Mouse (Mus musculus) cerebellum, adult 2 months (tissue): Measurements from ENCODE around the gene Kbtbd12. TPM values are rescaled to one million over a fixed set of nuclear protein-coding genes. Genes with fewer than 3 reads are reported as not detected.

ENCODE experiments used
- DNase-seq, 2 experiments: peaks; one replicate each; pipeline ENCODE4 v3.0.0; 2021
- H3K27ac ChIP-seq: fragments of 200-500 bp; 2 replicates; pipeline ENCODE4 v1.5.1; 2012; ENCODE audit warnings: low read length, control low read depth, inconsistent platforms; ENCODE audit not compliant: insufficient read depth
- H3K27me3 ChIP-seq: fragments of 200-500 bp; 2 replicates; pipeline ENCODE4 v1.6.1; 2012; ENCODE audit warnings: inconsistent platforms, mild to moderate bottlenecking, low read length, moderate library complexity; ENCODE audit not compliant: control insufficient read depth, insufficient read depth
- H3K4me1 ChIP-seq: fragments of 200-500 bp; 2 replicates; pipeline ENCODE4 v1.6.1; 2011; ENCODE audit warnings: low read length; ENCODE audit not compliant: control insufficient read depth, insufficient read depth
- H3K4me3 ChIP-seq: fragments of 200-500 bp; replicated peaks from 2 replicates; pipeline ENCODE3; 2011; ENCODE audit warnings: mild to moderate bottlenecking, low read depth, low read length, control low read depth; ENCODE audit not compliant: insufficient read depth
- CTCF ChIP-seq: fragments of 200-500 bp; IDR thresholded peaks from 2 replicates; pipeline ENCODE4 v1.5.1; 2011; ENCODE audit warnings: low read depth, mild to moderate bottlenecking, control low read depth, low read length, moderate library complexity, borderline replicate concordance; ENCODE audit not compliant: insufficient read depth
- POLR2A ChIP-seq: fragments of 200-500 bp; IDR thresholded peaks from 2 replicates; pipeline ENCODE4 v1.6.1; 2011; ENCODE audit warnings: low read length, control low read depth, borderline replicate concordance; ENCODE audit not compliant: insufficient read depth
- WGBS: fragments of 180-500 bp; shearing (Covaris S2); methylation state at CpG from one replicate; pipeline ENCODE4 v1.1.7; 2018; 5-methylcytosine and 5-hydroxymethylcytosine counted together
- polyA plus RNA-seq: library from polyadenylated mRNA; depleted of rRNA; stranded (reverse); fragments of >200 nt; gene quantifications from 2 replicates; pipeline ENCODE4 v1.2.3, GENCODE M21; 2012

The Kbtbd12 gene
- polyA plus RNA-seq, 1 experiment: 0.13 TPM

DNA sequence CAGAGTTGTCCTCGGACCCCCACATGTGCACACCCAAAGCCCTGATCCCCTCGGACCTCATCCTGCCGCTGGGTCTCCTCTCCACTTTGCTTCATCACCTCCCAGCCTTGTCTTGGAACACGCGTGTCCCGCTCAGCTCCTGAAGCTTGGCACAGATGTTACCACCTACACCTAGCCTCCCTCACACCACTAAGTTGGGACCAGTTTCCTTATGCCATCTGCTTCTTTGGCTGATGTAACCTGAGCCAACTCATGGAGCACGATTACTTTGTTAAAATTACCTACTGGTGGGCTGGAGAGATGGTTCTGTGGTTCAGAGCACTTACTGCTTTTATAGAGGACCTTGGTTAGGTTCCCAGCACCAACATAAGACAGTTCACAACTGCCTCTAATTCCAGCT is 115.9 kb downstream of the Kbtbd12 start:
- no peak overlapping the region for H3K4me3 ChIP-seq
- H3K27ac ChIP-seq: no peak overlapping the region
- no peak for DNase-seq
- 83% methylated on average over 7 of the region's 7 CpGs for WGBS
- TF ChIP-seq CTCF (no peak), POLR2A (no peak)
- no peaks in the 10 kb centered on the region for H3K4me1 ChIP-seq
- H3K27me3 ChIP-seq: no peaks in the 10 kb centered on the region

DNA sequence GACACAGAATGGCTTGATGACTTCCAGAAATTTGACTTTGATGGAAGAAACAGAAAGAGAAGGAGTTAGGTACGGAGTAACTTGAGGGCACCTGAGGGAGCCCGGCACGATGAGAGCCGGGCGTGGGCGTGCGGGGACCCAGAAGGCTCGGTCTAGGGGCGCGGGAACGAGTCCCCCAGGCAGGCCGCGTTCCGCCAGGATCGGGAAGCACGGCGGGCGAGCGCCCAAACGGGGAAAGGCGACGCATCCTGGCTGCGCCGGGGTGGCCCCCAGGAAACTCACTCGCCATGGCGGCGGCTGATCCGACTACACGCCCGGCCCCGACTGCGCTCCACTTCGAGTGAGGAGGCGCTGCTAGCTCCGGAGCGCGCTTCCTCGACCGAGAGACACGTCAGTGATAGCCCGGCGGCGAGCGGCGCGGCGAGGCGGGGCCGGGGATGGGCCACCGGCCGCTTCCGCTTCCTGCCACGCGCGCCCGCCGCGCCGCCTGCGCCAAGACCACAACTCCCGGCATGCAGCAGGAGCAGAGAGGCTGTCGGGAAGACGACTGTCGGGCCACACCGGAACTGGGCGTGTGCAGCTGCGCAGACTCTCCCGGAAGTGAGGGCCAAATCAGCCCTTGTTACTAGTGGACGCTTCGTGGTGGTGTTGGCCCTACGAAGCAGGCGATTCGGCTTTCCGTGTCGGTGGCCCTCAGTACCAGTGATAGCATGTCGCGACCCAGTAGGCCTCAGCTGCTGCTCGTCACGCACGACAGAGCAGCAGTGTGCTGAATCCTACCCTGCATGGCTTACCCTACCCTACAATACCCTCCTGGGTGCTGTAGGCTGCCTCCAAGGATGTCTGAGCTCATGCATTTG is 119.1 kb downstream of the Kbtbd12 start, which contains the start of gene Sec61a1:
Gene Sec61a1 (minus strand): TSS at position 502 of the 860 bp plus-strand sequence.
- peak; percentile 99 for TF ChIP-seq POLR2A
- TF ChIP-seq CTCF: no peak
- H3K4me3 ChIP-seq: peak within 1 kb of the TSS; percentile 92
- no peaks in the 10 kb centered on the region for H3K27me3 ChIP-seq
- WGBS: under 1% methylated on average over 80 of the region's 80 CpGs
- H3K27ac ChIP-seq: peak within 1 kb of the TSS; percentile 92
- DNase-seq: peak; percentile 95 to 98
- 0 out of 2 replicates have a peak, but pooled peaks cover 3% of the 10 kb centered on the region for H3K4me1 ChIP-seq

DNA sequence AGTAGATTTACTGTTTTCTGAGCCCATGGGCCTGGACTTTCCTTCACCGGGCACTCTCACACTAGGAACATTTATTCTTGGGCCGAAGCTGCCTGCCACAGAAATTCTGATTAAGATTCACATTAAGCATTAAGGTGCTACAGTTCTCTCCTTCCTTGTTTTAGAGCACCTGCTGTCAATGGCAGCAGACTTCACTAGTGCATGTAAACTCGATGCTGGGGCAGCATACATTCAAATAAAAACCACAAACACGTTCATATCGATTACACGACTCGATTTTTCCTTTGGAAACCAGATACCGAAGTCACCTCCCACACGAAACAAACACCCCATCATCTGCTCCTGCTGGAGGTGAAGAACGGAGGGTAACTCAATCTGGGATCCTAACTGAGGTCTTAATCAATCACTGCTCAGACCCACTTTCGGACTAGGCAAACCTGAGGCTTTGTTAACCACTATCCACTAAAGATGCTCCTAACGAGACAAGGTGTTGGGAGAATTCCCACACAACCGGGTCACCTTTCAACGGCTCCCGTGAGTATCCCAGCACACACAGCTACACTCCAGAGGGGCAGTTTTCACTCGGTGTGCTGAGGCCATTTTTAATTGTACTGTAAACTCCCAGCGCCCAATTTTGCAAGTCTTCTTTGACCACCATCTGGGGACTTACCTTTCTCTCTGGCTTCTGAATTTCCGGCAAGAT is 119.9 kb downstream of the Kbtbd12 start:
- H3K27me3 ChIP-seq: no peaks in the 10 kb centered on the region
- WGBS: 9% methylated on average over 18 of the region's 18 CpGs
- peak overlapping the region; percentile 66 for H3K4me3 ChIP-seq
- DNase-seq: no peak
- TF ChIP-seq POLR2A: no peak
- TF ChIP-seq CTCF: no peak
- 0 out of 2 replicates have a peak, but pooled peaks cover 3% of the 10 kb centered on the region for H3K4me1 ChIP-seq
- peak overlapping the region; percentile 22; the same call in 1 of the 2 replicates for H3K27ac ChIP-seq

DNA sequence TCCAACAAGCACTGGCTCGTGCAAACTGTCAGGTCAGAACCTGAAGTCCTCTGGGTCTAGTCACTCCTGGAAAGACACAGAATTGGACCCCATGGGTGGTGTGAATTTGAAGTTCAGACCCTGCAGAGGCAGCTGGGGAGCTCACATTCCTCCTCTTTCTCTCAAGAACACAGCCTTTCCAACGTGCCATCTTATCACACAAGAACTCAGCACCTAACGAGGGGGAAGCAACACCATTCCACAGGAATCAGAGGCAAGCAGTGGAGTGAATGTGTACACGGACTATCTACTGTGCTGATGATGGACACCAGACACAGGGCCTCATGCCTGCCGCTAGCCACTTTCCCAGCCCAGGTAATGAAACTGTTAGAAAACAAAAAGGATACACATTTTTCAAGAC is 121.1 kb downstream of the Kbtbd12 start:
- WGBS: 63% methylated on average over 5 of the region's 5 CpGs
- Histone ChIP-seq H3K27me3 (no peaks in the 10 kb centered on the region), H3K4me3 (no peak overlapping the region), H3K4me1 (0 out of 2 replicates have a peak, but pooled peaks cover 3% of the 10 kb centered on the region), H3K27ac (no peak overlapping the region)
- DNase-seq: no peak
- TF ChIP-seq CTCF (no peak), POLR2A (no peak)

DNA sequence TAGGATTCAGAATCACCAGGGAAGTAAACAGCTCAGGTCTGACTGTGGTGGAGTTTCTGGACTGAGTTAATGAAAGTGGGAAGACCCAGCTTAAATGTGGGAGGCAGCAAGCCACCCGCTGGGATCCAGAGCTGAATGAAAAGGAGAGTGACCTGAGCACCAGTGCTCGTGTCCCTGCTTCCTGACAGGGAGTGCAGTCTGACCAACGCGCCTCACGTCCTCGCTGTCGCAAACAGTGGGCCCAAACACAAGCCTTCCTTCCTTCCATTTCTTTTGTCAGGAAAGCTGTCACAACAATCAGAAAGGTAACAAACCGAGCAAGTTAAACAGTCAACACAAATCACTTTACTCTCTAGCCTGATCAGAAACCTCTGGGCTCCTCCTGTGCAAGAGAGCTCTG is 121.8 kb downstream of the Kbtbd12 start:
- H3K4me1 ChIP-seq: 0 out of 2 replicates have a peak, but pooled peaks cover 3% of the 10 kb centered on the region
- no peak for DNase-seq
- TF ChIP-seq CTCF (no peak), POLR2A (no peak)
- H3K4me3 ChIP-seq: no peak overlapping the region
- no peaks in the 10 kb centered on the region for H3K27me3 ChIP-seq
- H3K27ac ChIP-seq: no peak overlapping the region
- WGBS: 78% methylated on average over 8 of the region's 8 CpGs

DNA sequence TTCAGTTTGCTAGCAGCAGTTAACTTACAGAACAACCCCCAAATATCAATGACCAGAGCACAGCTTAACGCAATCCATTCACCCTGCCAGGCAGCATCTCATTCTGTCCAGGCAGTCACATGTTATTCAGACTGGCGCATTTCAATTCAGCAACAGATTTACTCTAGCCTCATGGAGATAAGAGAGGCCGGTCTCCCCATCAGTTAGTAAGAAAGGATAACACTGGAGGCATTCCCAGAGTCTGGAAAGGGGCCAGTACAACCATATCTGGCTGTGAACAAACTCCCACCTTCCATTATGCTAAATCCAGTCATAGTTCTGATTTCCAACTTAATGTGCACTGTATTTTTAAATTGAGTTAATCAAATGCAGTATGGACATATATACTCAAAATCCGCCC is 123.2 kb downstream of the Kbtbd12 start:
- Histone ChIP-seq H3K27ac (no peak overlapping the region), H3K4me1 (0 out of 2 replicates have a peak, but pooled peaks cover 3% of the 10 kb centered on the region), H3K4me3 (no peak overlapping the region), H3K27me3 (no peaks in the 10 kb centered on the region)
- TF ChIP-seq POLR2A: no peak
- no peak for TF ChIP-seq CTCF
- no peak for DNase-seq
- 80% methylated on average over 4 of the region's 4 CpGs for WGBS

DNA sequence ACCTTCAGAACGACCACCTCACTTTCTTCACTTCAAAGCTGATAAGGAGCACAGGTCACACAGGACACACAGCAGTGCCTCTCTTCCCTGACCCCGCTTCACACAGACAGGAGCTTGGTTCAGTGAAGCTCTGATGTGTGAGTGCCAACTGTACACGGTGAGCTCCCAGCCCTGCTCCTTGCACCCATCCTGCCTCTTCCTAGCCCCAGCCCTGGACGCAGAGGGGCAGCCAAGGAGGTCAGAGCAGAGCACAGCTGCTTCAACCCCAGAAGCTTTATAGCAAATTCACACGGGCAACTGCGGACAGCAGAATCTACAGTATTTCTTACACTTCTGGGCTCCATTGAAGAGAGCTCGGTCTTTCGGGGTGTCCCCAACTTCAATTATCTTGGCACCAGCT is 123.8 kb downstream of the Kbtbd12 start:
- H3K27ac ChIP-seq: no peak overlapping the region
- H3K27me3 ChIP-seq: no peaks in the 10 kb centered on the region
- TF ChIP-seq CTCF (no peak), POLR2A (no peak)
- H3K4me3 ChIP-seq: no peak overlapping the region
- WGBS: 91% methylated on average over 8 of the region's 8 CpGs
- no peak for DNase-seq
- H3K4me1 ChIP-seq: 0 out of 2 replicates have a peak, but pooled peaks cover 3% of the 10 kb centered on the region
